Mouse (Mus musculus): Measurements from ENCODE around the gene Cnot11.
"Not testable (repeated sequence)": the region's sequence is repeated elsewhere in the genome, so short reads cannot be mapped to it uniquely, and the experiment has no call there.

Cnot11 gene

GRCm38 (mm10) chr1:39578446-39578845 lies 43.7 kb downstream of the Cnot11 start:
- ATAC-seq (ENCODE audit: low TSS enrichment): no peak

DNA sequence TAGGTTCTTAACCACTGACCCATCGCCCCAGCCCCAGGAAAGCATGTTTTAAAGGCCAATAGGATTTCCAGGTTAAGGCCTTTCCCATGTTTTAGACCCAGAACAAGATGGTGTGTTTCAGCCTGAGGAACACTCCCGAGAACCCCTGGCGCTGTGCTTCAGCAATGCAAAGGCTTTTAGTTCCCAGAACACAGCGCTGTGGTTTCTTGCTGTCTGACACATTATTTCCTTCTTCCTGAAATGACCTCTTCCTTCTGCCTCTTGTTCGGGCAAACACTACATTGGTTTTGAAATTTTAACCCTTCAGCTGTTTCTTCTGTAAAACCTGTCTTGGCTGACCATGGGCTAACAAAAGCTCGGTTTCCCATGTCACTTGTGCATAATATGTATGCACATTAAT lies 44.3 kb downstream of the Cnot11 start:
- no peak for ATAC-seq (ENCODE audit: low TSS enrichment)

- ATAC-seq (ENCODE audit: low TSS enrichment): no peak
Observed at GRCm38 (mm10) chr1:39581215-39581614, 46.4 kb downstream of the Cnot11 start.

DNA sequence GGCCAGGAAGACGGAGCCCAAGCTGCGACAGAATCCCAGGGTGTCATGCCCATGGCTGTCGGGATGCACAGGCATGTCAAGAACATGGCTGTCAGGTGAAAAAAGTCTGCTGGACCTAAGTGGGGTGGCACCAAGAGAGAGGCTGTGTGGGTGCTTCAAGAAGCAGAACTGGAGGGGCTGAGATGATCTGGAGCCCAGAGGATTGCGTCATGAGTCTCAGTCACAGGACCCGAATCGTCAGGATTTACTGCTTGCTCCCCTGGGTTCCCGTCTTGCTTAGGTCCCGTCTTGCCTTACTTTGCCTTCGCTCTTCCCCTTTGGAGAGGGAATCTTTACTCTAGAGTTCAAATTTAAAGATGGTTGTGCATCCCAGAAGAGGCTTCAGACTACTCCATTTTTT lies 48.4 kb downstream of the Cnot11 start:
- no peak for ATAC-seq (ENCODE audit: low TSS enrichment)

- no peak for ATAC-seq (ENCODE audit: low TSS enrichment)
Observed at GRCm38 (mm10) chr1:39585416-39585815, 50.6 kb downstream of the Cnot11 start.

DNA sequence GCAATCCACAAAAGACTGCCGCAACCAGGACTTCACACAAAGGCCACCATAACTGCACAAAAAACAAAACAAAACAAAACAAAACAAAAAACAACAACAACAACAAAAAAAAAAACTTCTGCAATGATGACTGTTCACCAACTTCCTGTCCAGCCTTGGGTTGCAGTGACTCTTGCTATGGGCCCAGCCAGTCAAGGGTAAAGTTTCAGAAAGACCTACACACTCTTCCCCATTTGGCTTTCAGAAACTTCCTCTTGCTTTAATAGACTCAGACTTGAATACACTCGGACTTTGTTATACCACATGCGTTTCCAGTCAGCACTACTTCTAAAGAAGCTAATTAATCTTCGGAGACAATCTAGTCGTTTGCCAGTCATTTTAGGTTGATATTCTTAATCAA lies 55.4 kb downstream of the Cnot11 start:
- no peak for ATAC-seq (ENCODE audit: low TSS enrichment)

DNA sequence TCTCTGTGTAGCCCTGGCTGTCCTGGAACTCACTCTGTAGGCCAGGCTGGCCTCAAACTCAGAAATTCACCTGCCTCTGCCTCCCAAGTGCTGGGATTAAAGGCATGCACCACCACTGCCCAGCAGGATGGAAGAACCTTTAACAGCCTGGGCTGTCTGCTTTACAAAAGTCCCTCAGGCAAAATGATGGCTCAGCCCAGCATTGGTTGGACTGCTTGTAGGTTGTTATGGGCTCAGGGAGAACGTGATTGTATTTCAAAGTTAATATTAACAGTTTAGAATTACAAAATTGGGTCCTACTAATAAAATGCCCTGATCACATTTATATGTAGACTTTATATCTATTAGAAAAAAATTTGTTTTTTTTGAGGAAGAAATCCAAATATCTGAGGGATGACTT lies 56.8 kb downstream of the Cnot11 start:
- not testable (repeated sequence) for ATAC-seq (ENCODE audit: low TSS enrichment)

DNA sequence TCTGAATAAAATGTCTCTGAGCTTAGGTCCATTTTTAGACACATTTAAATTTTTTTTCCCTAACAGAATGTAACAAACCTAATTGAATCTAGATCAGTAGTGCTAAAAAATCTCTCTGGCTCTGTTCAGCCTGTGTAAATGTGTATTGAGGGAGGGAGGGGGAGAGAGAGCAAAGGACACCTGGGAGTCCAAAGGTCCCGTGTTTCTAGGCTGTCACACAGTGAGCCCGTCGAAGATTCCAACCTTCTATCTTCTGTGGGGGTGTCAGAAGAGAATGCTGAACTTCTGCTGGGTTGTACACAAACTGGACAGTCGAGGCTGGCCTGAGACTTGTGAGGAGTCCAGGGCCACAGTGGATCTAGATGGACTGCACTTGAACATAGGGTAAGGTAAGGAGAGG lies 57.3 kb downstream of the Cnot11 start:
- no peak for ATAC-seq (ENCODE audit: low TSS enrichment)

DNA sequence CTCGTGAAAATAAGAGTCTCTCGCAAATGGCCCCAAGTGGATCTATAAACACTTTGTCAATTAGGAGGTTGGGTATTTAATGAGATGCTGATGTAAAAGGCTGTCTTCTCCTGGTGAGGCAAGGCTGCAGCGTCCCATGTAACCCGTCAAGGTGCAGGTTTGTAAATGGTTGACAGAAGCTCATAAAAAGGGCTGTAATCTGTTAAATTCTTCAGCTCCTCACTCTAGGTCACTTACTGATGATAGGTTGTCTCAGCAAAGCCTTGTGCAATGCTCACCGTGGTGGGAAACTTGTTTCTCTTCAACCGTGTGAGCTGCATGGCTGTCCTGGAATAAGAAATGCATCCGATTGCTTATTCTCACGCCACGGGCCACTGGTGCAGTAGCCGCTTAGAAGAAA lies 59.0 kb downstream of the Cnot11 start:
- ATAC-seq (ENCODE audit: low TSS enrichment): no peak
